Mouse (Mus musculus): ENCODE measurements at regions not wholly inside any gene's neighbourhood (a gene's known extent, or its start where the extent isn't known, plus 50 kb on each side); places are given as distances from the start of the nearest gene placed in this dataset.

DNA sequence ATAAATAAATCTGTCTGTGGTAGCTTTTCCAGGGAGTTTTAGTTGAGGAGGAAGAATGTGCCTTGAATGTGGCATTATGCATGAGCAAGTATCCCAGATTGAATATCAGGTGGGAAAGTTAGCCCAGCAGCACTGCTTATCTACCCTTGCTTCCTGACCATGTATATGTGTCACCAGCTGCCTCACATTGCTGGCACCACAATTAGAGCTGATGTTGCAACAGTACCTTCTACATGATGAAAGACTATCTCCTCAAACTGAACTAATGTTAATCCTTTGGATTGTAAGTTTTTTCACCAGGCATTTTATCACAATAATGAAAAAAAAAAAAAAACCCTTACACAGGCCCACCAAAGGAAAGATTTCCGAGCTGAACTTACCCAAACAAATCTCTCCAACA lies 103.1 kb upstream of the Meox2 start:
- TF ChIP-seq POLR2A (IDR thresholded peaks at IDR 0.05; ENCODE audit: borderline replicate concordance, extremely low read depth, low read depth, low read length) (no peak), CTCF (IDR thresholded peaks at IDR 0.05; ENCODE audit: insufficient read depth, low read length) (no peak)

All from lung, adult 2 months (tissue).